Mouse (Mus musculus): ENCODE results near the gene 3110009E18Rik.

DNA sequence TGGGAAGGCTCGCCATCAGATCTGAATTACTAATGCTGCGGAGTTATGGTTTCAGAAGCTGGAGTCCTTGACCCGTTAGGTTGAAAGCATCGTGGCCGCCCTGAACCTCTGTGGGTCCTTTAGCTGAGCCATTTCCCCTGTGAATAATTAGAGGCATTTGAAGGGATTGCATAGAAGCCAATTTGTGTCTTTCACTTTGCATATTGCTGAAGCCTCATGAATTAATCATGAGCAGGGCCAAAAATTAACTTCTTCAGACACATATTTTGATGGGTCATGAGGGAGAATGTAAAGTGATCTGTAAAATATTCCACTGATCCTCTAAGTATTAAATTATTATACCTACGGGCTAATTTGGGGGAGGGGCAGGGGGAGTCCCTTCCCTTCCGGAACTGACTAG lies 66.1 kb downstream of the 3110009E18Rik start:
- TF ChIP-seq CTCF (IDR thresholded peaks at IDR 0.05; ENCODE audit: low read depth): no peak
- no peak for TF ChIP-seq EP300 (IDR thresholded peaks at IDR 0.05; ENCODE audit: low read depth)

All from liver, embryonic 14.5 days (tissue).